Mouse (Mus musculus): ENCODE results near the gene Slc44a5. TPM values are rescaled to one million over a fixed set of nuclear protein-coding genes. Genes with fewer than 3 reads are reported as not detected.

Slc44a5 gene
- total RNA-seq, 1 experiment from 2014 or later: not detected

GRCm38 (mm10) chr3:154274681-154275080 is 301.4 kb downstream of the Slc44a5 start:
- no peak for ATAC-seq (ENCODE audit: extremely low read depth, insufficient number of reproducible peaks, low FRiP score, poor library complexity, severe bottlenecking)

GRCm38 (mm10) chr3:154284260-154284659 is 311.0 kb downstream of the Slc44a5 start:
- no peak for ATAC-seq (ENCODE audit: extremely low read depth, insufficient number of reproducible peaks, low FRiP score, poor library complexity, severe bottlenecking)

- no peak for ATAC-seq (ENCODE audit: extremely low read depth, insufficient number of reproducible peaks, low FRiP score, poor library complexity, severe bottlenecking)
These were observed 312.1 kb downstream of the Slc44a5 start for GRCm38 (mm10) chr3:154285351-154285750.

GRCm38 (mm10) chr3:154287217-154287616 is 314.0 kb downstream of the Slc44a5 start:
- no peak for ATAC-seq (ENCODE audit: extremely low read depth, insufficient number of reproducible peaks, low FRiP score, poor library complexity, severe bottlenecking)

GRCm38 (mm10) chr3:154288429-154289069 is 315.3 kb downstream of the Slc44a5 start:
- no peak for ATAC-seq (ENCODE audit: extremely low read depth, insufficient number of reproducible peaks, low FRiP score, poor library complexity, severe bottlenecking)

GRCm38 (mm10) chr3:154290351-154290750 is 317.1 kb downstream of the Slc44a5 start:
- no peak for ATAC-seq (ENCODE audit: extremely low read depth, insufficient number of reproducible peaks, low FRiP score, poor library complexity, severe bottlenecking)

GRCm38 (mm10) chr3:154292126-154292525 is 318.9 kb downstream of the Slc44a5 start:
- ATAC-seq (ENCODE audit: extremely low read depth, insufficient number of reproducible peaks, low FRiP score, poor library complexity, severe bottlenecking): no peak

GRCm38 (mm10) chr3:154293839-154294490 is 320.7 kb downstream of the Slc44a5 start:
- ATAC-seq (ENCODE audit: extremely low read depth, insufficient number of reproducible peaks, low FRiP score, poor library complexity, severe bottlenecking): no peak

- ATAC-seq (ENCODE audit: extremely low read depth, insufficient number of reproducible peaks, low FRiP score, poor library complexity, severe bottlenecking): no peak
These were observed 321.9 kb downstream of the Slc44a5 start for GRCm38 (mm10) chr3:154294924-154295834.

- no peak for ATAC-seq (ENCODE audit: extremely low read depth, insufficient number of reproducible peaks, low FRiP score, poor library complexity, severe bottlenecking)
These were observed 324.3 kb downstream of the Slc44a5 start for GRCm38 (mm10) chr3:154297499-154297898.

GRCm38 (mm10) chr3:154298490-154298889 is 325.3 kb downstream of the Slc44a5 start:
- no peak for ATAC-seq (ENCODE audit: extremely low read depth, insufficient number of reproducible peaks, low FRiP score, poor library complexity, severe bottlenecking)

- no peak for ATAC-seq (ENCODE audit: extremely low read depth, insufficient number of reproducible peaks, low FRiP score, poor library complexity, severe bottlenecking)
These were observed 326.8 kb downstream of the Slc44a5 start for GRCm38 (mm10) chr3:154300006-154300405.

GRCm38 (mm10) chr3:154301102-154301501 is 327.9 kb downstream of the Slc44a5 start:
- ATAC-seq (ENCODE audit: extremely low read depth, insufficient number of reproducible peaks, low FRiP score, poor library complexity, severe bottlenecking): no peak

GRCm38 (mm10) chr3:154305163-154305884 is 332.1 kb downstream of the Slc44a5 start:
- ATAC-seq (ENCODE audit: extremely low read depth, insufficient number of reproducible peaks, low FRiP score, poor library complexity, severe bottlenecking): no peak

- no peak for ATAC-seq (ENCODE audit: extremely low read depth, insufficient number of reproducible peaks, low FRiP score, poor library complexity, severe bottlenecking)
These were observed 344.5 kb downstream of the Slc44a5 start for GRCm38 (mm10) chr3:154317651-154318248.
